Mouse (Mus musculus) G1E-ER4 (cell line): ENCODE measurements around the gene Sufu. TPM values are rescaled to one million over a fixed set of nuclear protein-coding genes. Genes with fewer than 3 reads are reported as not detected.

Experiments
- GATA1 ChIP-seq: IDR thresholded peaks from one replicate; pipeline ENCODE4 v1.8.0; 2012; ENCODE audit warnings: low read length, inconsistent platforms
- polyA plus RNA-seq: library from polyadenylated mRNA; stranded (reverse); fragments of >175 nt; gene quantifications from 2 replicates; pipeline ENCODE4 v1.2.3, GENCODE M21; 2012

Gene Sufu
- 40.6 and 43.8 TPM in 2 replicates for polyA plus RNA-seq

DNA sequence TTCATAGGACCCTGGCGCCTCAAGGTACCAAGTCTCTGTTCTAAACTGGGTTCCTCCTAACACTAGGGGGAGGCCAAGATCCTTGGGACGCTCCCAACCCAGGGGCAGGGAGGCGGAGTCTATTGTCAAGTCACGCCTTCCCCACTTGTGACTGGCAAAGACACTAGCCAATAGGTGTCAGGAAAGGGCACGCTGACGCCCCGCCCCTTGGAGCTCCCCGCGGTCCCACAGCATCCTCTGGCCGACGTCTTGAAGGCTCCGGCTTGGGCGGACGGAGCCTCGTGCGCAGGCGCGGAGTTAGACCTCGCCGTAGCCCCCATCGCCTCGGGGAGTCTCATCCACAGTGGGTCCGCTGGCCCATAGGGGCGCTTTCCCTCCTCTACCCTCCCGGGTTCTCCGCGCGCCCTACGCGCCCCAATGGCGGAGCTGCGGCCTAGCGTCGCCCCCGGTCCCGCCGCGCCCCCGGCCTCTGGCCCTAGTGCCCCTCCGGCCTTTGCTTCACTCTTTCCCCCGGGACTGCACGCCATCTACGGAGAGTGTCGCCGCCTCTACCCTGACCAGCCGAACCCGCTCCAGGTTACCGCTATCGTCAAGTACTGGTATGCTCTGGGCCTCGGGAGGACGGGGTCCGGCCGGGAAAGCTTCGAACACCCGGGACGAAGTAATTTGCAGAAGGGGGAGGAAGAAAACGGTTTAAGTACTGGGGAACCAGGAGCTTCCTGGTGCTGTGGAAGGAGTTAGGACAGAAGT, at the start of gene Sufu:
Gene Sufu, plus strand, starts transcription at position 211 of the 750 bp plus-strand sequence.
- TF ChIP-seq GATA1: no peak

DNA sequence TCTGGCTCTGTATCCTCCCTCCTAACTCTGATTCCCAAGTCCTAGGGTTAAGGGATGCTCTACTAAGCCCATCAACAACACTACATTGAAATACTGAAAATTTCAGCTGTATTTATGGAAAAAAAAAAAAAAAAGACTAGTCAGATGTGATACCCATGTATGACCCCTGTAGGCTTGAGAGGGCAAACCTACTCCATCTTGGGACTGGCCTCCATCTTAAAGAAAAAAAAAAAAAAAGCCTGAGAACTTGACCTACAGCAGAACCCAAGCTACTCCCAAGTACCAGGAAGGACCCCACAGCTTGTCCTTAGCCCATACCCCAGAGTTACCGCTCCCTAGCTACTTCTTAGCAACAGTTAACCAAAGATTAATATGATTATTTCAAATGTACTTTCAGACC, 49.5 kb upstream of the Sufu start:
- no peak for TF ChIP-seq GATA1

DNA sequence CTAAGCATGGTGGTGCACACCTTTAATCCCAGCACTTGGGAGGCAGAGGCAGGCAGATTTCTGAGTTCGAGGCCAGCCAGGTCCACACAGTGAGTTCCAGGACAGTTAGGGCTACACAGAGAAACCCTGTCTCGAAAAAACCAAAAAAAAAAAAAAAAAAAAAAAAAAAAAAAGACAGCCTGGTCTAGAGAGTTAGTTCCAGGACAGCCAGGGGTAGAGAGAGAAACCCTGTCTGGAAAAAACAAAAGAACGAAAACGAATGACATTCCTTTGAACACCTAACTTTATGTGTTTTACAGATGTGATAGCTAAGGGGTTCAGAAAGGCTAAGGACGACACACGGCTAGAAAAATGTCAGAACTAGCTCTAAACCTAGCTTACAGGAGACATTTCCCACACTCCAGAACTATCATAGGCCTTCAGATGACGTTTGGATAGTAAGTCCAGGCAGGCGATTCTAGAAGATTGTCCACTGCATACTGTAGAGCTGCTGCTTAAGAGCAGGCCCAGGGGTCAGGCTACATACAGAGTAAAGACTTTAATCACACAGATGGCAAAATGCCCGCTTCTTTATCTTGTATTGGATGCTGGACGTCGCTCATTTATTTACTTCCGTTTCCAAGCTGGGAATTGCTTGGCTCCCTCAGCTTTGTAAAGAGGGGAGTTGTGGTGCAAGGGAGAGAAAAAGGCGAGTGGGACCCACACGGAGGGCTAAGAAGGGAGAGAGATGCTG, 48.6 kb upstream of the Sufu start:
- no peak for TF ChIP-seq GATA1

DNA sequence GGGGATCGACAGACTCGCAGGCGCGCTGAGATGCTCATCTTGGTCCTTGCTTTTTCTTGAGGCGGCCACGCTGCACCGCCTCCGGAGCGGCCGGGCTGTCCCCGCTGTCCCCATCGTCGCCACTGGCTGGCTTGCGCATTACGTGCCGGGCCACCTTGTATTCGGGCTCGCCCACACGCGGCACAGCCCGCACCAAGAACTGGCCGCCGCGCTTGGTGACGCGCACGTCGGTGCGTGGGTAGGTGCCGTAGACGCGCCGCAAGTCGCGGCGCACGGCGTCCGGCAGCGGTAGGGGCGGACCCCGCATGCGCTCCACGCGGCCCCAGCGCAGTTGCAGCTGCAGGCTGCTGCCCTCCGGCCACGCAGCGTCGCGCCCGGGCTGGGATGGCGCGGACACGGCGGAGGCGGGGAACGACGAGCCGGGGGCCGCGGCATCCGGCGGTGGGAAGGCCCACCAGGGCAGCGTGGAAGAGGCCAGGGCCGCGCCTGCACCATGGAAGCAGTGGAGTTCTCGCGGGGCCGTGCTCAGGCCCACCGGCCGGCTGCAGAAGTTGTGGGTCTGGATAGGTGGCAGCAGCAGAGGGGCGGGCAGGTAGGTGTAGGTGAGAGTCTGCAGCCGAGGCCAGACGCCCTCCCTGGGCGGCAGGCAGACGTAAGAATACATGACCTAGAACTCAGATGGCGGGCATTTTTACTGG, 47.8 kb upstream of the Sufu start:
- no peak for TF ChIP-seq GATA1

DNA sequence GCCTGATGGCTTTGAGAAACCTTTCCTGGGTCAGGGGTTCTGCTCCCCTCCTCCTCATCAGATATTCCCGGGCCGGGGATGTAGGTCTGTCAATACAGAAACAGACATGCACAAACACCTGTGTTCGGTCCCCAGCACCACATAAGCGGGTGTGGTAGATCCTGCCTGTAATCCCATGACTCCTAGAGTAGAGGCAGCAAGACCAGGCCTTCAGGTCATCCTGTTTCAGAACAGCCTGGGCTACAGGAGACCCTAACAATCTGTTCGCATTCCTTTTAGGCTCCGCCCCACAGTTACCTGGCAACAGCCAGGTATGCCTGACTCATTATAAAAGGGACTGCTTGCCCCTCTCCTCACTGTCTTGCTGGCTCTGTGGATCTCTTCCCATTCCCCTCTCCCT, 47.1 kb upstream of the Sufu start:
- no peak for TF ChIP-seq GATA1

DNA sequence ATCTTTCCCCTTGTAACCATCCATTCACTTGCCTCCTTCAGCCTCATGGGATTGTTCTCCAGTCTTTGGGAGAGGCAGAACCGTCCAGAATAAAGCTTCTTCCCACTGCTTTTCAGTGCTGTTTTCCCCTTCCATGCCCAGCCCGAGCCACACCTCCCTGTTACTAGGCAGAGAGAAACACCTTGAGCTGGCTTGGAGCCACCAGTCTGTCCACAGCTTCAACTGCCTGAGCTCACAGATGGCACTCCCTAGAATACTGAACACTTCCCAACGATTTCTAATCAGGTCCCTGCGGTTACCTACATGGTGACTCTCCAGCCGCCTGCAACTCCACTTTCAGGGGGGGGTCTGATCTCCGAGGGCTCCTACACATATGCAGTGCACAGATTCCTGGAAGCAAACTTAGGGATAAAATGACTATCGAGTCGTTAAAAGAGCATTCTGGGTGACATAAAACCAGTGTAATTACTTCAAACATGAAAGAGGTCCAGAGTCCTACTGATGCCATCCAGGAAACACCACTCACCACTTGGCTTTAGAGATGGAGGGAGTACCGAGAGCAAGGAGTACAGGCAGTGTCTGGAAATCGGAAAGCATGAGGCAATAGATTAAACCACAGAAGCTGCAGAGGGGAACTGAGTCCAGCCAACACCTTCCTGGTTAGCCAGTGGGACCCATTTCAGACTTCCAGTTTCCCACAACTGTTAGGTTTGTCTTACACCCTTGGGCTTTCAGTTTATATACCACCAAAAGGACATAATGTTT, 46.3 kb upstream of the Sufu start, which contains the start of gene 2310034G01Rik:
Gene 2310034G01Rik, minus strand, starts transcription at position 135 of the 765 bp plus-strand sequence.
- TF ChIP-seq GATA1: no peak

DNA sequence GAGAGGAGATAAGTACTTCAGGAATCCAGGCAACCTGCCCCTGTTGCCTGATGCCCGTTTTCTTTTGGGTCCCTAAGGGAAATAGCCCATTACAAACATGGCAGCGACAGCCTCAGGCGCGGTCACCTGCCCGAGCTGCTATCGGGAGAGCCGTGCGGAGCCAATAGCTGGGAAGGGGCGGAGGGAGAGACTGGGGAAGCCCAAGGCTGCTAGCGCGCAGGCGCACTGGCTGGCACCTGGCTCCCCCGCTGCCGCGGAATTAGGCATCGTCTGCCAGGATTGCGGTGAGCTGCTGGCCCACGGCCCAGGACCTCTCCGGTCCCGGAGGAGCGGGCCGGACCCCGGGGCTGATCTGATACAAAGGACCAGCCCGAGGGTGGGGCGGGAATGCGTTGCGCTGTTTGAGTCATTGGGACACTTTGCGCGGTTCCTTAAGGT, 40.0 kb upstream of the Sufu start:
- TF ChIP-seq GATA1: no peak

DNA sequence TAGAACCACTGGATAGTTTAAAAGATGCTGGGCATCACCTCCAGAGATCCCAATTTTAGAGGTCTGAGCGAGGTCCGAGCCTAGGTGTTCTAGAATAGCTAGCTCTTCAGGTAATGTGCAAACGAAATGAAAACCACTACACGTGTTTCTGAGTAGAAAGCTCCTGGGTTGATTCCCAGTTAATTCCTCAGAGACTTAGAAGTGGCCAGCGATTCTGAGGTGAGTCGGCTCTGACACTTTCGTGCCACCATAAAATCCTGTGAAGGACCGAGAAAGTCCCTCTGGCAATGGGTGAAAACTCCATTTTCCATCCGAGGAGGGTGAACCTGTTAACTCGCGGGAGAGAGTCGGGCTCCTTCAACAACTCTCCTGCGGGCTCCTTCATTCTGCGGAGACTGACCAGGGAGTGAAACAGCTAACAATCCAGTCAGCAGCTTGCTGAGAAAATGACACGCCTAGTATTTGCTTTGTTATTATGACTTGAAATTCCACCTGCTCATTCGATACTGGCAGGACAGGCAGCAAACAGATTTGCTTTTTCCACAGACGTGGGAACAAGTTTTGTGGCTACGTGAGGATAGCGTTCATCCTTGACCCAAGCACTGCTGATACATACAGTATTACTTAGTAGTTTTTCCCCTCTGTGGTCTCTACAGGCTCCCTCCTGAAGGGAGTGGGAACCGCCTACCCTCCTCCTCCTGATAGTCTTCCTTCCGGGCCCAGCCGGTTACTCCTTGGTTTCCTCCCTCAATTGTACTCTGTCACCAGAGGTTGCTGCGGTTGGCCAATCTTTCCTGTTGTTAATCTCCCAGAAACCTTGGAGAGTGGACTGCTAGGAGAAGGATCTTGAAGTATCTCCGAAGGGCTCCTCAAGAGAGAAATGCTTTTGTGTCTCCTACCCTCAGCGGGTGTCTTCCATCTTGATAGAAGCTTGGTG, 39.1 kb upstream of the Sufu start:
- no peak for TF ChIP-seq GATA1

DNA sequence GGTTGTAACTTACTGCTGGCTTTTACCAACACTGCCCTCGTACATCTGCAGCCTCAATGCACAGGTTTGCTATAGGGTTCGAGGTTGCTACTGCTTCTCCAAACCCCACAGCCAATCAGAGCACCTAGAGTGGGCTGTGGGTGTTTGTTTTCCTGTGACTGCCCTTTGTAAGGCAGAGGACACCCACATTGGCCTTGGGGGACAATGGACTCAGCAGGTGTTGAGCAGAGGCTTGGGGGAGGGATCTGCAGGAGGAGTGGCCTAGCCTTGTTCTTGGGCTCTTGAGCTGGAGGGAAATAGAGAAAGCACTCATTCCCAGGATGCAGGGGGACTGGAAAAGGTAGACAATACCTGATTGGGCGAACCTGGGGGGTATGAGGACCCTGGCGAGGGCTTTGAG, 38.3 kb upstream of the Sufu start:
- TF ChIP-seq GATA1: no peak

DNA sequence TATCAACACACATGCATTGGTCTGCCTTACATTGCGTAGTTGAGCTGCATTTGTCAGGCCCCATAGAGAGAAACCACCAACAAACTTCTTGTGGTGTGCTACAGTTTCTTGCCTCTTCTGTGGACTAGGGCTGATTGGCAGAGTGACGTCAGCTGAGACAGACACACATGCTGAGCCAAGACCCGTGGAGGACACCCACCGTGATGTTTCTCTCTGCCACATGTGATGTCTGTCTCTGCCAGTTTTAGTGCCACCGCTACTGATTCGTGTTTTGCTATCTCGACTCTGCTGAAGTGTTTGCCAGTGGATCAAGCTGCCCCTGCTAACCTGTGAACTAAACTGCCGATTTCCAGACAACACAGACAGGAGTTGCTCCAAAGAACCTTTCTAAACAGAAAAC, 34.6 kb upstream of the Sufu start:
- no peak for TF ChIP-seq GATA1

DNA sequence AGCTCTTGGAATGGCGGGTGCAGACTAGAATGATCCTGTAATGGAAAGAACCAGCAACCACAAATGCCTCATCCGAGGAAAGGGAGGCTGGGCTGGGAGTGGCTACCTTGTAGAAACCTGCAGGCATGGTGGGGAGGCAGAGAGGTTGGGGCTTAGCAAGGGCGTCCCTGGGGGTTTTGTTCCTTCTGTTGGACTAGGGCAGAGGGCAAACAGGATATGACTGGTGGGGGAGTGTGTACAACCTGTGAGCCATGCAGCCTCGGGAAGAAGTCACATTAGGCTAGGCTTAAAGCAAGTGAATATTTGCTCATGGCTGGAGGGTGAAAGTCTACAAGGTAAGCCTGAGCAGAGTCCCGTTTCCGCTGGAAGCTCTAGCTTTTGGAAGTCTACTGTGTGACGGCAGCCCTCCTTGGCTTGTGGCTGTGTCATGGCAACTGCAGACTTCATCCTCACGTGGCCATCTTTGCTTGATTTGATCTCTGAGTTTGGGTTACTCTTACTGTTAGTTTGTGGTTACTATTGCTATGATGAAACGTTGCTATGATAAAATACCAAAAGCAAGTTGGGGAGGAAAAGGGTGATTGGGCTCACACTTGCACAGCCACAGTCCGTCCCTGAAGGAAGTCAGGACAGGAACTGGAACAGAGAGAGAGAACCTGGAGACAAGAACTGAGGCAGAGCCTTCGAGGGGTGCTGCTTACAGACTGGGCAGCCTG, 33.2 kb upstream of the Sufu start:
- no peak for TF ChIP-seq GATA1

DNA sequence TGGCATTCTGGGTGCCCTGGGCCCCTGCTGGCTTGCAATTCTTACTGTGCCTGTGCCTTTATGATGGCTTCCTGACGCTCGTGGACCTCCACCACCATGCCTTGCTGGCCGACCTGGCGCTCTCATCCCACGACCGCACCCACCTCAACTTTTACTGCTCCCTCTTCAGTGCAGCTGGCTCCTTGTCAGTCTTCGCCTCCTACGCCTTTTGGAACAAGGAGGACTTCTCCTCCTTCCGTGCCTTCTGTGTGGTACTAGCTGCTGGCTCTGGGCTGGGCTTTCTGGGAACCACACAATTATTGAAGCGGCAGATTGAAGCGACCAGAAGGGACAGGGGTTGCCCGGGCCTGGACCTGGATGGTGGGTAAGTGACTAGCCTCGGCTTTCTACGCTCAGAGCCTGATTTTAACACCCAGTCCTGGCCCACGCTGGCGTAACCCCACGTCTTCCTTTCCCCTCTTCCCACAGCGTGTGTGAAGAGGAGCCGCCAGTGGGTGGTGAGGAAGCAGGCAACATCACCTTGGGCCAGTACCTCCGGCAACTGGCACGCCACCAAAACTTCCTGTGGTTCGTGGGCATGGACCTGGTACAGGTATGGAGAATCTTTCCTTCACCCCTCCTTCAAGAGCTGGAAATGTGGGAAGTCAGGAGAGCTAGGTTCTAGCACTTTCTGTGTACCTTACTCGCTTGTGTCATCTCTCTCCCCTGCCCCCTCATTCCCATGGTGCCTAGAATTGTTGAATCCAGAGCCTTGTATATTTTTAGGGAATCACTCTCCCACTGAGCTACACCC, 28.7 kb upstream of the Sufu start:
- no peak for TF ChIP-seq GATA1

DNA sequence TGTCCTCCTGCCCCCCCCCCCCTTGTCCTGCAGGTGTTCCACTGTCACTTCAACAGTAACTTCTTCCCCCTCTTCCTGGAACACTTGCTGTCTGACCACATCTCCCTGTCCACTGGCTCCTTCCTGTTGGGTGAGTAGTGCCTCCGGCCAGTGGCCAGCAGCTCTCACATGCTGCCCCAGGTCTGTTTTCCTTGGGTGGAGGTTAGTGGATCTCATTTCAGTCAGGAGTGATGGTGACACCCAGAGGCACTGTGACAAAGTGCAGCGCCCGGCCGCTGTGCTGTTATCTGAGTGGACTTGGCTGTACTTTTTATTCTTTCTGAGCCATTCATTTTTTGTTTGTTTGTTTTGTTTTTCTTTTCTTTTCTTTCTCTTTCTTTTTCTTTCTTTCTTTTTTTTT, 27.5 kb upstream of the Sufu start:
- no peak for TF ChIP-seq GATA1
